Mouse (Mus musculus): Measurements from ENCODE around the gene Galk1. TPM values are rescaled to one million over a fixed set of nuclear protein-coding genes. Genes with fewer than 3 reads are reported as not detected.

Gene Galk1
- polyA plus RNA-seq (2015; fragmentation: Nextera tagmentation; extraction: Ambion mirVana): 174 and 194 TPM in 2 replicates

DNA sequence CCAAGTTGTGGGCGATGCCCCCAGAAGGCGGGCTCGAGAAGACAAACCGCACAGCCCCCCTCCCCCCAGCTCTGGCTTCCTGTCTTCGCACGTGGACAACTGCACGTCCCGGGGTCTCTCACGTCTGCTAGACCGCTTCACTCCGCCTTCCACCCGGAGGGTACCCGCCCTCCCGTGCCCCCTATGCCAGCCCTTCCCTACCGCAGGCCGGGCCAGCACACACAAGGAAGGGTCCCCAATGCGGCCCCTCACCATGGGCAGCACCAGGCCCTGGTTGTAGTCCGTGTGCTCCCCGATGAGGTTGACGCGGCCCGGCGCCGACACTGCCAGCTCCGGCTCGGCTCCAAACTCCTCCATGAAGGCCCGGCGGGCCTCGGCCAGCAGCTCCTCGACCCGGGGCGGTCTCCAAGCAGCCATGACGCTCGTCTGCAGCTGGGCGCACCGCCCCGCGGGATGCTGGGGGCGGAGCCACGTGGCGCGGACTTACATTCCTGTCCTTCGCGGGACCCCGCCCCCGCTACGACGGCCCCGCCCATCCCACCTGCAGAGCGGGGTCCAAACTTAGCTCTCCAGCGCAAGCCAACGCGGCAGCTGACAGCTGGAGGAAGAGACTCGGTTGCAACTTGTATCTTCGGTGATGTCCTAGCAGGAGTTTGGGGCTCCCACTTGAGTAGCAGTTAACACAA is at the start of gene Galk1:
Gene Galk1 (minus strand): TSS at position 458 of the 686 bp plus-strand sequence.
- Histone ChIP-seq H3K27me3 (no peaks in the 10 kb centered on the region), H3K4me2 (peak within 1 kb of the TSS; percentile 78)
- WGBS: under 1% methylated on average over 55 of the region's 55 CpGs

DNA sequence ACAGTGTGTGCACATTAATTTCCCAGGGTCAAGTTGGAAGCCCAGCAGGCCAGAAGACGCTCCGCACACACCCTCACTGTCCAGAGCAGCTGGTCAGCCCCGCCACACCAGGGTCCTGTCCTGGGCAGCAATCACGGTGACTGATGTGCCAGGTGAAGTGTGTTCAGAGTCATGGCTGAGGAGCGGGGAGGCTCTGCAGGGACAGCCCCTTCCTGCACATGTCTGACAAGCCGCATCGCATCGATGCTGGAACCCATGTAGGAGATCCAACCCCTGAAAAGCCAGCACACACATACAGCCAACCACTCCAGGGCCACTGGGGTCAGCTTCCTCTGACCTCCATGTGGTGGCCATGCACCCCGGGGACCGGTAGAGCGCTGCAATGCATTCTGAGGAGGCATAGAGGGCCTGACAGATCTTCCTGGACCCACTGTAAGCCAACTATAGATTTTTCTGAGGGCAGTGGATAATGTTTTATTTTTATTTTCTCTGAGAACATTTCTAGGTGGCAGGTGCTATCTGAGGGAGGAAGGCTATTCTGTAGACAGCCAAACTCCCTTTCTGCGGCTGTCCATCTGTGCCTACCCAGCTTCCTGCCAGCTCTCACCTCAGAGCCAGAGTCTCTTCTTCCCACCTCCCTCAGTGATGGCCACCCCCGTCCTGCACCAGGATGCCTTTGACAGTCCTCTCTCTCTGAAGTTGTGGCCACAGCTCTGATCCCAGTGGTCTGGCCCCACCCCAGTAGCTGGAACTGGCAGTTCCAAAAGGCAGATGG is 49.3 kb upstream of the Galk1 start:
- no peak overlapping the region for H3K4me3 ChIP-seq
- H3K27me3 ChIP-seq: no peaks in the 10 kb centered on the region
- H3K36me3 ChIP-seq: peaks cover 57% of the 10 kb centered on the region
- H3K9me3 ChIP-seq: no peaks in the 10 kb centered on the region
- no peak overlapping the region for H3K9ac ChIP-seq
- 86% methylated on average over 13 of the region's 13 CpGs for WGBS
- no peak for ATAC-seq (ENCODE audit: insufficient number of reproducible peaks, low FRiP score, low TSS enrichment, low read depth)
- H3K4me2 ChIP-seq: no peak overlapping the region
- H3K27ac ChIP-seq: no peak overlapping the region
- H3K4me1 ChIP-seq: peaks cover 13% of the 10 kb centered on the region; the same call in 1 of the 2 replicates

More for the DNA sequence above, at the start of gene Galk1:
- Histone ChIP-seq H3K4me3 (peak within 1 kb of the TSS; percentile 70), H3K9me3 (no peaks in the 10 kb centered on the region), H3K9ac (peak within 1 kb of the TSS; percentile 76), H3K27ac (peak within 1 kb of the TSS; percentile 98), H3K4me1 (peaks cover 26% of the 10 kb centered on the region), H3K36me3 (peaks cover 35% of the 10 kb centered on the region)
- ATAC-seq (ENCODE audit: insufficient number of reproducible peaks, low FRiP score, low TSS enrichment, low read depth): peak; percentile 91

DNA sequence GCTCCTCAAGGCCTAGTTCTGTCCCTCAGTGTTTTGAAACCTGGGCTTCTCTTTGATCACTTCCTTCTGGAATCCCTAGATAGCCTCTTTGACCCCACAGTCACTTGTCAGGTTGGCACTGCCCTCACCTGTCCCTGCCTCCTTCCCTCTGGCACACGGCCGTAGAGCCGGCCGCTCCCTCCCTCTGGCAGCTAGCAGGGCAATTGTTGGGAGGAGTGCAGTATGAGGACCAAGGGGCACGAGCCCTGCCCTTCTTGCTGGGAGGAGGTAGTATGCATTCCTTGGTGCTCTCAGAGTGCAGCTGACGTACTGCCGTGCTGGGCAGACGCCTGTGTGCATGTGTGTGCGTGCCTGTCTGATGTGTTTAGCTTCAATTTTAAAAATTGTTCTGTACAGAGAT is 48.1 kb upstream of the Galk1 start:
- 78% methylated on average over 9 of the region's 9 CpGs for WGBS
- Histone ChIP-seq H3K4me2 (no peak overlapping the region), H3K9ac (no peak overlapping the region), H3K27ac (0 out of 2 replicates have a peak overlapping the region, but pooled peaks have one; percentile 43), H3K9me3 (no peaks in the 10 kb centered on the region), H3K4me1 (peaks cover 13% of the 10 kb centered on the region; the same call in 1 of the 2 replicates), H3K36me3 (peaks cover 70% of the 10 kb centered on the region), H3K27me3 (no peaks in the 10 kb centered on the region), H3K4me3 (no peak overlapping the region)
- no peak for ATAC-seq (ENCODE audit: insufficient number of reproducible peaks, low FRiP score, low TSS enrichment, low read depth)

DNA sequence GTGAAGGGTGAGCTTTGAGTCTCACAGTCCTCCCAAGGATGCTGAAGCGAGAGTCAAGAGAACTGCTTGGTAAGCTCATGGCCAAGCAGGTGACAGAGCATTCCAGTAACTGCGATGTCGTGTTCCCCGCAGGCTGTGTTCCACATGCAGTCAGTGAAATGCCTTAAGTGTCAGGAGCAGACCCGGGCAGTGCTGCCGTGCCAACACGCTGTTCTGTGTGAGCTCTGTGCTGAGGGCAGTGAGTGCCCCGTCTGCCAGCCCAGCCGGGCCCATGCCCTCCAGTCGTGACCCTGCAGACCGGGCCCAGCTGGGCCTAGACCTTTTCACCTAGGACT is 47.1 kb upstream of the Galk1 start:
- H3K4me3 ChIP-seq: no peak overlapping the region
- ATAC-seq (ENCODE audit: insufficient number of reproducible peaks, low FRiP score, low TSS enrichment, low read depth): no peak
- no peak overlapping the region for H3K9ac ChIP-seq
- no peaks in the 10 kb centered on the region for H3K9me3 ChIP-seq
- H3K27me3 ChIP-seq: no peaks in the 10 kb centered on the region
- H3K4me2 ChIP-seq: no peak overlapping the region
- peaks cover 13% of the 10 kb centered on the region; the same call in 1 of the 2 replicates for H3K4me1 ChIP-seq
- peaks cover 79% of the 10 kb centered on the region for H3K36me3 ChIP-seq
- 93% methylated on average over 11 of the region's 11 CpGs for WGBS
- H3K27ac ChIP-seq: no peak overlapping the region

DNA sequence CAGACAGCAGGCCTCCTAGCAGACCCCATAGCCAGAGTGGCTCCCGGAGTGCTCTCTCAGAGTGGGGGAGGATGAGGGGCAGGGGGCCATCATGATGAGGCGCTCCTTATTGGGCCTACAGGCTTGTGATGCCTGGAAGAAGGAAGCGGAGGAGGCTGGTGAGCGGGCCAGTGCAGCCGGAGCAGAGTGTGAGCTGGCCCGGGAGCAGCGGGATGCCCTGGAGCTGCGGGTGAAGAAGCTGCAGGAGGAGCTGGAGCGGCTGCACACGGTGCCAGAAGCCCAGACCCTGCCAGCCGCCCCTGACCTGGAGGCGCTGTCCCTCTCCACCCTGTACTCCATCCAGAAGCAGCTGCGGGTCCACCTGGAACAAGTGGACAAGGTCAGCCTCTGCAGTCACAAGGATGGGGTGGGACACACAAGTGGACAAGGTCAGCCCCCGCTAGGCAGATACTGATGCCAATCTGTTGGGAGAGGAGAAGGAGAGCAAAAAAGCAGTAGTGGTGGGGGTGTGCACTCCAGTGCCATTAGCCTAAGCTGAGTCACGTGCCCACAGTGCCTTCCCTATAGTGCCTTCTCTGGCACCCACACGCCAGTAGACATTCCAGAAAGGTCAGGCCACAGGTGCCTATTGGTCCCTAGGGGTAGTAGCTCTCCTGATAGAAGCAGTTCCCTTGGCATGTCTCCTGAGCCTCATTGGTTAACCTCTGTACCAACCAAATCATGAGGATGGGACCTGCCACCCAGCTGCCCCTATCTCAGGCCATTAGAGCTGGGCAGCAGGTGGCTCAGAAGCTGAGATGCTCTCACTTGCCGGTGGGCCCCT is 46.6 kb upstream of the Galk1 start:
- ATAC-seq (ENCODE audit: insufficient number of reproducible peaks, low FRiP score, low TSS enrichment, low read depth): 0 out of 2 replicates have a peak, but pooled peaks have one; percentile 15
- H3K27ac ChIP-seq: no peak overlapping the region

GRCm38 (mm10) chr11:116058022-116058614 is 45.6 kb upstream of the Galk1 start:
- H3K36me3 ChIP-seq: peaks cover 94% of the 10 kb centered on the region
- no peak overlapping the region for H3K9ac ChIP-seq
- no peak overlapping the region for H3K4me3 ChIP-seq
- H3K27ac ChIP-seq: no peak overlapping the region
- 59% methylated on average over 12 of the region's 12 CpGs for WGBS
- no peaks in the 10 kb centered on the region for H3K27me3 ChIP-seq
- H3K4me1 ChIP-seq: peaks cover 10% of the 10 kb centered on the region; the same call in 1 of the 2 replicates
- no peaks in the 10 kb centered on the region for H3K9me3 ChIP-seq
- H3K4me2 ChIP-seq: no peak overlapping the region
- no peak for ATAC-seq (ENCODE audit: insufficient number of reproducible peaks, low FRiP score, low TSS enrichment, low read depth)

More for the DNA sequence above, 46.6 kb upstream of the Galk1 start:
- peaks cover 13% of the 10 kb centered on the region; the same call in 1 of the 2 replicates for H3K4me1 ChIP-seq
- 87% methylated on average over 17 of the region's 17 CpGs for WGBS
- H3K27me3 ChIP-seq: no peaks in the 10 kb centered on the region
- no peak overlapping the region for H3K4me2 ChIP-seq
- no peak overlapping the region for H3K4me3 ChIP-seq
- H3K36me3 ChIP-seq: peaks cover 85% of the 10 kb centered on the region
- H3K9ac ChIP-seq: no peak overlapping the region
- no peaks in the 10 kb centered on the region for H3K9me3 ChIP-seq

DNA sequence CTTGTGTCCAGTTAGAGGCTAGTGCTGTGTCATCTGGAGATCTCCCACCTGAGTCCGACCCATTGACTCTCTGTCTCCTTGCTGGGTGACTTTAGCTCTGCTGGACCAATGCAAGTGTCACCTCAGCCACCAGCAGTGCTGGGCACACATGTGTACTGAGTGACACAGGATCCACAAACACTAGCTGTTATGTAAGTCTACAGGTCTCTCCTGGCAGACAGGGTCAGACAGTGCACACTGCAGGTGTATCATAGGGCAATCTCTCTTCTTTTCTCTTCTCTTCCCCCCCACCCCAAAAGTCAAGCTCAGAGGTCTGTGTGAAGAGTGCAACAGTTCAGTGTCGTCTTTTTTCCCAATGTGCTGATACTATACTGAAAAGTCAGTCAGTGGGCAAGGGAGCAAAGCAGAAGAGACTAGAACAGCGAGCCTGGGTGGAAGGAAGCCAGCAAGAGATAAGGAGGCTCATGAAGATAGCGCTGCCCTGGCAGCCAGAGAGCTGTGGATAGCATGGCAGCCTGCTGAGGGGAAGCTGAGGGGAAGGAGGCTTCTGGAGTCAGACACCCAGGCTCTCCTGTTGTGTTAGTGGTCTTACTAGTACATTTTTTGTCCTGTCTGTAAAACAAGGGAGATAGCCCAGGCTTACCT is 44.8 kb upstream of the Galk1 start:
- WGBS: 87% methylated on average over 4 of the region's 4 CpGs
- no peaks in the 10 kb centered on the region for H3K27me3 ChIP-seq
- H3K4me3 ChIP-seq: no peak overlapping the region
- H3K4me1 ChIP-seq: peaks cover 10% of the 10 kb centered on the region; the same call in 1 of the 2 replicates
- H3K4me2 ChIP-seq: no peak overlapping the region
- no peak overlapping the region for H3K9ac ChIP-seq
- H3K9me3 ChIP-seq: no peaks in the 10 kb centered on the region
- ATAC-seq (ENCODE audit: insufficient number of reproducible peaks, low FRiP score, low TSS enrichment, low read depth): no peak
- H3K36me3 ChIP-seq: peaks cover 100% of the 10 kb centered on the region
- H3K27ac ChIP-seq: no peak overlapping the region

DNA sequence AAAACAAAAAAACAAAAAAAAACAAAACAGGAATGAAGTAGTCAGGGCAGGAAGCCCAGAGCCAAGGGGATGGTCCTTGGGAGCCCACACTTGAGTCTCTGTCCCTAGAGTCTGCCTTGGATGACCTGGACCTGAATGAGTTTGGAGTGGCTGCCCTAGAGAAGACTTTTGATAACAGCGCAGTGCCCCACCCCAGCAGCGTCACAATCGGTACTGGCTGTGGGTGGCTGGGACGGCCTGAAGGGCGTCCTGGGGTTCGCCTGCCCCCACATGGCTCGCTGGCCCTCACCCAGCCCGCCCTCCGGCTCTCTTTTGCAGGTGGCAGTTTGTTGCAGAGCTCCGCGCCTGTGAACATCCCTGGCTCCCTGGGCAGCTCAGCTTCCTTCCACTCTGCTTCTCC is 43.4 kb upstream of the Galk1 start:
- ATAC-seq (ENCODE audit: insufficient number of reproducible peaks, low FRiP score, low TSS enrichment, low read depth): no peak
- Histone ChIP-seq H3K36me3 (peaks cover 100% of the 10 kb centered on the region), H3K4me3 (no peak overlapping the region), H3K4me2 (no peak overlapping the region), H3K27ac (no peak overlapping the region), H3K9ac (no peak overlapping the region), H3K4me1 (peaks cover 6% of the 10 kb centered on the region; the same call in 1 of the 2 replicates), H3K9me3 (no peaks in the 10 kb centered on the region), H3K27me3 (no peaks in the 10 kb centered on the region)
- WGBS: 95% methylated on average over 11 of the region's 11 CpGs

DNA sequence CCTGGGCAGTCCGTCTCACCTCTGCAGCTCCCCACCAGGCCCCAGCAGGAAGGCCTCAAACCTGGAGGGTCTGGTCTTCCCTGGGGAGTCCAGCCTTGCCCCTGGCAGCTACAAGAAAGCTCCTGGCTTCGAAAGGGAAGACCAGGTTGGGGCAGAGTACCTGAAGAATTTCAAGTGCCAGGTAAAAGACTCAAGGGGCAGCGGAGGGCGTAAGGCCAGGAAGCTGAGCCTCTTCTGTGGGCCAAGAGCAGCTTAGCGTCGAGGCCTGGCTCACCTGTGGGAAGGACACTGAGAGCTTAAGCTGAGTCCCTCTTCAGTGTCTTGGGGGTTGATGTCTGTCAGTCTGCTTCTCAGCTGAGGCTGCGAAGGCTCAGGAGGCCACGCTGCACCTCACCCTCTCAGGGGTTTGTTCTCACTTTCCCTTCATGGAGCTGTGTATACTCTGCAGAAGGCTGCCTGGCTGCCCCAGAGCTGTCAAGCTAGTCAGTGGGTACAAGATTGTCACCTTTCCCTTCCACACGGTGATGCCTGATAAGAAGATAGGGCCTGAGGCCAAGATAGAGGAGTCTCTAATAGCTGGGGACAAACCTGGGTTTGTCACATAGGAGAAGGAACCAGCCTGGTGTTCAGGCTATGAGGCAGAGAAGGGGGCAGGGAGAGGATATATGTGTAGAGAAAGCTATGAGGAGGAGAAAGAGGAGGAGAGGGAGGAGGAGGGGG is 41.2 kb upstream of the Galk1 start:
- no peaks in the 10 kb centered on the region for H3K27me3 ChIP-seq
- H3K36me3 ChIP-seq: peaks cover 100% of the 10 kb centered on the region
- 94% methylated on average over 9 of the region's 9 CpGs for WGBS
- no peak overlapping the region for H3K27ac ChIP-seq
- H3K4me2 ChIP-seq: no peak overlapping the region
- no peaks in the 10 kb centered on the region for H3K9me3 ChIP-seq
- no peak overlapping the region for H3K4me3 ChIP-seq
- ATAC-seq (ENCODE audit: insufficient number of reproducible peaks, low FRiP score, low TSS enrichment, low read depth): no peak
- no peak overlapping the region for H3K9ac ChIP-seq
- peaks cover 6% of the 10 kb centered on the region; the same call in 1 of the 2 replicates for H3K4me1 ChIP-seq

- no peaks in the 10 kb centered on the region for H3K9me3 ChIP-seq
- ATAC-seq (ENCODE audit: insufficient number of reproducible peaks, low FRiP score, low TSS enrichment, low read depth): no peak
- H3K4me1 ChIP-seq: no peaks in the 10 kb centered on the region
- H3K27ac ChIP-seq: no peak overlapping the region
- 85% methylated on average over 4 of the region's 4 CpGs for WGBS
- H3K36me3 ChIP-seq: peaks cover 92% of the 10 kb centered on the region
- H3K4me3 ChIP-seq: no peak overlapping the region
- no peak overlapping the region for H3K9ac ChIP-seq
- H3K27me3 ChIP-seq: no peaks in the 10 kb centered on the region
- no peak overlapping the region for H3K4me2 ChIP-seq
These were observed 37.7 kb upstream of the Galk1 start for GRCm38 (mm10) chr11:116050196-116050595.
